Mouse (Mus musculus) lung, postnatal 25 days (tissue): ENCODE measurements around the gene Gsdma3.
"Not testable (repeated sequence)": the region's sequence is repeated elsewhere in the genome, so short reads cannot be mapped to it uniquely, and the experiment has no call there.

Experiments
- DNase-seq: peaks from one replicate; pipeline ENCODE4 v3.0.0; 2022; ENCODE audit warnings: low spot score

The Gsdma3 gene

DNA sequence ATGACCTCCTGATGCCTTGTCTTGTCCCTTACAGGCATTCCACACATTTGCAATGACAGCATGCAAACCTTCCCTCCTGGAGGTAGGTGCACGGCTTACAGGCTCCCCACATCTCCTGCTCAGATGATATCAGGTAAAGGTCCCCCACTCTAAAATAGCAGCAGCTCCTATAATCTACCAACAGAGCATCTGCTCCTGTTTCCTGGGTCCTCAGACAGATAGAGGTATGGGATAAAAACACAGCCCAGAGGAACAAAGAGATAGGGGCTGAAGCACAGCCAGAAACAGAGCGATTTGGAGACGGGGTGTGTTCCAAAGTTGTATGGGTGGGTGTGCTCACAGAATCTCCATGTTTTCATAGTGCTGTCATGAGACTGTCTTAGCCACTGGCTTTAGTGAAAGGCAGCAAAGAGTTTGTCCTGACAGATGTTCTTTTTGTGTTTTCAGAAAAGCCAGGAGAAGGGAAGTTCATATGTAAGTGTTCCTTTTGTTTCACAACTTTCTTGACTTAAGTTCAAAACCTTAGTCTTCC lies 45.2 kb downstream of the Gsdma3 start:
- DNase-seq, result no peak

DNA sequence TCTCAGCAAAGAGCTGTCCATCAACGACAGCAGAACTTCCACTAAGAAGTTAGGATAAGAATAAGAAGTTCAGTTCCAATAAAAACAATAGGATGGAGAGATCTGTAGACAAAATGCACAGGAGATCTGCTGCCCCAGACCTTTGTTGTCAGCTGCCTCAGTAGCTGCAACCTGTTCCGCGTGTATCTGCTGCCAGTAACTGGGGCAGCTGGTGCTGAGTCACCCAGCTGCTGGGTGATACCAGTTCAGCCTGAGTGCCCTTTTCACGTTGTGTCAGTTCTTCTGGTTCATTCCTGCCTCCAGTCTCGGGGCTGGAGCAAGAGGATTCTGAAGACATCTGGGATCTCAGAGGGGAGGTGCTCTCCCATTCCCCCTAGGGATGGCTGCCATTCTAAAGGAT lies 45.7 kb downstream of the Gsdma3 start:
- DNase-seq, result no peak

DNA sequence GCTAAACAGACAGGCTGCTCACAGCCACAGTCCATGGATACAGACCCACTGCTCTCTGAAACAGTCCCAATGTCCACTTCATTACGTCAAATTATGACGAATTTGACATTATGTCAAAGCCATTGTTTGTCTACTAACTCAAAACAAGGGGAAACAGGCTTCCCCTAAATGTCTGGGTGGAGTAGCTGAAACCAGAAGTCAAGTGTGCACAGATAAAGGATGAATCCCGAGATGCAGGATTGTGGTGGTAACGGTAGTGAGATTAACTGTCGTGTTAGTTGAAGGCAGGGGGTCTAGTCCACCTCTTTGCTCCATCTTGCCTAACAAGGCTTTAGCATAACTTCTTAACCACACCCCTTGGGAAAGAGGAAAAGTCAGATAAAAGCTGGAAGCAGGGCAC lies 46.3 kb downstream of the Gsdma3 start:
- DNase-seq, result no peak

DNA sequence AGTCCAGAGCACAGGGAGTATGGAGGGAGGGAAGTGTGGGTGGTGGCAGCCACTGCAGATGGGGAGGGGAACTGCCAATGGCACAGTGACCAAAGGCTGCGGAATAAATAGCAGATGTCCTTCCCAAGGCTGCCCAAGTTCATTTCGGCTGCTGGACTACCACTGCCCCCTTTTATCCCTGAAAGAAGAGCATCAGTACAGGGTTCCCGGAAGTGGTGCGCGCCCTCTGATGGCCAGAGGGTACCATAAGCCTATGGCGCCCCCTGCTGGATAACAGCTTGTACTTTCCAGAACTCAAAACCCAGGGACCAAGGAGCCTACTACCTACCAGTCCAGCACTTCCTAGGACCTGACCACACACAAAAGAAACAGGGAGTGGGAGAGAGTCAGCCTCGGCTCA lies 47.0 kb downstream of the Gsdma3 start:
- DNase-seq, result peak; percentile 35

DNA sequence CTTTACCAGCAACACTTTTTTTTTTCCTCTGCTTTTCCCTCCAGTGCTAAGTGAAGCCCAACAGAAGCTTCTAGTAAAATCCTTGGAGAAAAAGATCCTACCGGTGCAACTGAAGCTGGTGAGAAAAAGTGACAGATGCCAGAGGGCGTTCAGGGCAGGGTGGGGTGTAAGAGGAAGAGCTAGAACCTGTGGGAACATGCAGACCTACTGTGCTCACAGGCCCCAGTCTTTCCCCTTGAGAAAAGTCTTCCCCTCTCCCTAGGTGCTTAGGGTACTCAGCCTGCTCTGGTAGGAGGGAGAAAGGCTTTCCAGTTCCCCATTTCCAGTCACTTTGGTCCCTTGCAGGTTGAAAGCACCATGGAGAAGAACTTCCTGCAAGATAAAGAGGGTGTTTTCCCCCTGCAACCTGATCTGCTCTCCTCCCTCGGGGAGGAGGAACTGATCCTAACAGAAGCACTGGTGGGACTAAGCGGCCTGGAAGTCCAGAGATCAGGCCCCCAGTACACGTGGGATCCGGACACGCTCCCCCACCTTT lies 49.7 kb downstream of the Gsdma3 start:
- DNase-seq, result no peak

DNA sequence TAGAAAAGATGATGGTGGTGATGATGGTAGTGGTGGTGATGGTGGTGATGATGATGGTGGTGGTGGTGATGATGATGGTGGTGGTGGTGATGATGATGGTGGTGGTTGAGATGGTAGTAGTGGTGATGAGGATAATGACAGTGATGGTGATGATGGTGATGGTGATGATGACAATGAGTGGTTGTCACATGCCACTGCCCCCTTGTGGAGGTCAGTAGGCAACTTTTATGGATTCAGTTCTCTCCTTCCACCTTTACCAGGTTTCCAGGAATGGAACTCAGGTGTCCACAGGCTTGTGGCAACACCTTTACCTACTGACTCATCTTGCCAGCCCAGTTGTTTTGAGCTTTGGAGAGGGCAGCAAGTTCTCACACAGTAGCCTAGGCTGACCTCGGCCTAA lies 53.9 kb downstream of the Gsdma3 start:
- DNase-seq, result no peak

DNA sequence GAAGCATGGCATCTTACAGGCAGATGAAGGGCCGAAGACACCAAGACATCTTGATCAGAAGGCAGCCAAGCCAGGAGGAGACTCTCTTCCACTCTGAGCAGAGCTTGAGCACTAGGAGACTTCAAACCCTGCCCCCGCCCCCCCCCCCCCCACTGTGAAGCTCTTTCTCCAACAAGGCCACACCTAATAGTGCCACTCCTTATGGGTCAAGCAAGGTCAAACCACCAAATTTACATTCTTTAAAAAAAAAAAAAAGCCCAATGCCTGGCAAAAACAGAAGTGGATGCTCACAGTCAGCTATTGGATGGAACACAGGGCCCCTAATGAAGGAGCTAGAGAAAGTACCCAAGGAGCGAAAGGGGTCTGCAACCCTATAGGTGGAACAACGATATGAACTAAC lies 54.4 kb downstream of the Gsdma3 start:
- not testable (repeated sequence) for DNase-seq

DNA sequence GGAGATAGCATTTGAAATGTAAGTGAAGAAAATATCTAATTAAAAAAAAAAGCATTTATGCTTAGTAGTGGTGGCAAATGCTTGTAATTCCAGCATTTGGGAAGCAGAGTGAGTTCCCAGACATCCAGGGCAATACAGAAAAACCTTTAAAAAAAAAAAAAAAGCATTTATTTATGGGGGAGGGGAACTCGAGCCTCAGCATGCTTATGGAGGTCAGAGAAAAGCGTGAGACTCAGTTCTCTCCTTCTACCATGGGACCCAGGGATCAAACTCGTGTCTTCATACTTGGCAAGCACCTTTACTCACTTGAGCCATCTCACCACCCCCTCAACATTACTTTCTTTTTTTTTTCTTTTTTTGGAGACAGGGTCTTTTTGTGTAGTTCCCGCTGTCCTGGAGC lies 55.0 kb downstream of the Gsdma3 start:
- no peak for DNase-seq

DNA sequence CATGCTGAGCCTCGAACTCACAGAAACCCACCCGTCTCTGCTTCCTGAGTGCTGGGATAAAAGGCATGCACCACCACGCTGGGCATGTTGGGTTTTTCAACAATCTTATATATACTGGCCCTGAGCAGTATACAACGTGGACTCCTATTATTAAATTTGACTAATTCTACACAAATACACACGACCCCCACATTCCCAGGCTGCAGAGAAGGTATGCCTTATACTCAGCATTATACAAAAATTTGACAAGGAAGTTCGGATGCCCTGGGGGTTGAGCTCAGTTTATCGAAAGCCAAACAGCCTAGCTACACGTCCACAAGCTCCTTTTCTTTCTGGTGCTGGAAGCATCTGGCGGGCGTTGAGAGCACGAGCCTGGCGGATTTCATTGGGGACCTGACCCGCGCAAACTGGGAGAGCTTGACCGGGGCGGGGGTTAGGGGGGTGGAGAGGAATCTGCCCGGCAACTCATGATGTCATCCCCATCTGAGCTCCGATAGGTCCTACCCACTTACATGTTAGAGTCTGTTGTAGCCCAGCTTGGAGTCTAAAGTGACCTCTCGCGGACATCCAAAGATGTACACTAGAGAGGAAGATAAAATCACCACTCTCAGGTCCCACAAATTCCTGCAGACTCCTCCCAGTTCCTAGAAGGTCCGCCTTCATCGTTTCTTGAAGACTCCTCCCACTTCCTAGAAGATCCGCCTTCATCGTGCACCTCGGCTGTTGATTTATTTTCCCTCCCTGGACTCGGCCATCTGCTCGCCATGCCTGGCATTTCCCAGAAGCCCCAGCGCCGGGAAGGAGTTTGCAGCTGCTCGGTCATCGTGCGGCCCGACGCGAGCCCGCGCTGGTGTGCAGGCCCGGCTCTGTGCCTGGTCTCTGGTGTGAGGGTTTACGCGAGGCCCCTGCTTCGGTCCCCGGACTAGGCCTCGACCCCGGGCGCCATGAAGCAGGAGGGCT lies 55.9 kb downstream of the Gsdma3 start, which contains the start of gene Psmd3:
Psmd3 (plus strand) TSS at position 769 of the 960 bp plus-strand sequence.
- peak; percentile 97 for DNase-seq

DNA sequence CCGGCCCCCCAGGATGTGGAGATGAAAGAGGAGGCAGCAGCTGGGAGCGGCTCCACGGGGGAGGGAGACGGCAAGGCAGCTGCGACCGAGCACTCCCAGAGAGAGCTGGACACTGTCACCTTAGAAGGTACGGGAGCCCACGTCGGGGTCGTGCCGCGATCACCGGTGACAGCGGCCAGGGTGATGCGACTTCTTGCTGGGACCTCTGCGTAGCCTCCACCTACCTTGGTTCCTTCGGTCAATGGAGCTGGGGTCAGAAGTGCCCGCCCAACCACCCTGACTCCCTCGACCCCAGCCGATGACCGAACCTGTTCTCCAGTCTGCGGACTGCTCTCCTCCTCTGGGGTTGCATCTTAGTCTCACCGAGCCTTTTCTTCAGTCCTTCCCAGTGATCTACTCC lies 56.7 kb downstream of the Gsdma3 start:
- DNase-seq, result no peak

DNA sequence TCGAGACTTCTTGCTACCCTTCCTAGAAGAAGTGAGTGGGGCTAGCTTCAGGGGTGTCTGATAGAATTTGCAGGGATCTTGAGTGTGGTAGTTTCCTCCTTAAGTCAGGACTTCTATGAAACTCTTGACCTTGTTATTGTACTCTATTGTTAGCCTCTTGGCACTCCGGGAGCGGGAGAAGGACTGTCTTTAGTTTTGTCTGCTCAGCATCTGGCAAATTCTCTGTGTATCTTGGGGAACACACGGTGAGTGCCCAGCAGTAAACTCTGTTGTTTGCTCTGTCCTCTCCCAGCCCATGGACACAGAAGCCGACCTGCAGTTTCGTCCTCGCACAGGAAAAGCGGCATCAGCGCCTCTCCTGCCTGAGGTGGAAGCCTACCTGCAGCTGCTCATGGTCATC lies 59.5 kb downstream of the Gsdma3 start:
- no peak for DNase-seq

DNA sequence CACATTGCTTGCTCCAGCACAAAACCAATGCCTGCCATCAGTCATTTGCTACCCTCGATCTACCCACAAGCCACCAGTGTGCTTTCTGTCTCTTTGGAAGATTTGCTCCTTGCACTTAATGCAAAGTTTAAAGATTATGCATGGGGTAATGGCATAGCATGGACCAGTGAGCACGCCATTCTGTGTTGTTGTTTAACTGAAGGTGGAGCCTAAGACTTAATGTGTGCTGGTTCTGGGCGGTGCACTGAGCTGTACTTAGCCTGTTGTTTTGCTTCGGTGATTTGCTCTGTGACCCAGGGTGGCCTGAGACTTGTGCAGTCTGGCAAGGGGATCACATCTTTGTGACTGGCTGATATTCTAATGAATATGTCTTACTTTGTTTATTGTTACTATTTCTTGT lies 60.8 kb downstream of the Gsdma3 start:
- no peak for DNase-seq
